Mouse (Mus musculus) brain, embryonic 14.5 days (tissue): ENCODE measurements around the gene Tmem151b.

Source experiments
- CTCF ChIP-seq: fragments of 200-500 bp; IDR thresholded peaks from 2 replicates; pipeline ENCODE4 v1.5.1; 2012; ENCODE audit warnings: inconsistent platforms, mild to moderate bottlenecking, moderate library complexity, borderline replicate concordance; ENCODE audit not compliant: insufficient read depth, insufficient read length; ENCODE audit errors: extremely low read depth
- POLR2A ChIP-seq: fragments of 200-500 bp; IDR thresholded peaks from 2 replicates; pipeline ENCODE4 v1.6.1; 2012; ENCODE audit warnings: mild to moderate bottlenecking, inconsistent platforms, borderline replicate concordance; ENCODE audit not compliant: poor library complexity, insufficient read depth, insufficient read length, severe bottlenecking; ENCODE audit errors: extremely low read depth

DNA sequence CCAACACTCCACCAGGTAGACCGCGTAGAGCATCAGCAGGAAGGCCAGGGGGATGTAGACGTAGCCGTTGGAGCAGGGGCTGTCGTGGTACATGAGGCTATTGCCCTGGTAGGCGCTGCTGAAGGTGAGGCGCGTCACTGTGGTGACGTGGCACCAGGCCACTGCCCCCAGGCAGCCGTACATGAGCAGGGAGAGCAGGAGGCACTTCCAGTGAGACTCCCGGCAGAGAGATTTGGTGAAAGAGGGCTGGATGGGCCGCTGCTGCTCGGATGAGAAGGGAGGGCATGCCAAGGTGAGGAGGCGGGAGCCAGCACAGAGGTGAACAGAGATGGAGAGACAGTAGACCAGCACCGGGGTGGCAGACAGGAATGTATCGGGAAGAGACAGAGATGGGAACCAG, 2.5 kb downstream of the Tmem151b start:
- no peak for TF ChIP-seq CTCF
- TF ChIP-seq POLR2A = no peak
